Mouse (Mus musculus) neural tube, embryonic 14.5 days (tissue): Measurements from ENCODE around the gene Tiprl. TPM values are rescaled to one million over a fixed set of nuclear protein-coding genes. Genes with fewer than 3 reads are reported as not detected.

ENCODE experiments used
- ATAC-seq: fragments of 200-750 bp; cut with Nextera tagmentation; 2 replicates; pipeline ENCODE4 v1.8.0; 2017; ENCODE audit warnings: low read depth, mild to moderate bottlenecking, moderate TSS enrichment, moderate library complexity
- H3K27ac ChIP-seq: fragments of 300-500 bp; sonication (generic); 2 replicates; pipeline ENCODE4 v1.5.1; 2014; ENCODE audit warnings: low read depth, mild to moderate bottlenecking, control low read depth, low read length, moderate library complexity, mixed read lengths
- H3K27me3 ChIP-seq: fragments of 300-500 bp; sonication (generic); 2 replicates; pipeline ENCODE4 v1.6.1; 2014; ENCODE audit warnings: low read length; ENCODE audit not compliant: control insufficient read depth, insufficient read depth
- H3K36me3 ChIP-seq: fragments of 300-500 bp; sonication (generic); 2 replicates; pipeline ENCODE4 v1.6.1; 2014; ENCODE audit warnings: low read length, mixed read lengths; ENCODE audit not compliant: control insufficient read depth, insufficient read depth
- H3K4me1 ChIP-seq: fragments of 300-500 bp; sonication (generic); 2 replicates; pipeline ENCODE4 v1.6.1; 2014; ENCODE audit warnings: low read length; ENCODE audit not compliant: control insufficient read depth, insufficient read depth
- H3K4me2 ChIP-seq: fragments of 300-500 bp; sonication (generic); 2 replicates; pipeline ENCODE4 v1.6.1; 2014; ENCODE audit warnings: mild to moderate bottlenecking, low read depth, low read length, control low read depth
- H3K4me3 ChIP-seq: fragments of 300-500 bp; sonication (generic); 2 replicates; pipeline ENCODE4 v1.5.1; 2014; ENCODE audit warnings: low read depth, low read length, control low read depth, mixed read lengths
- H3K9ac ChIP-seq: fragments of 300-500 bp; sonication (generic); replicated peaks from 2 replicates; pipeline ENCODE4 v1.6.1; 2014; ENCODE audit warnings: low read depth, mild to moderate bottlenecking, control low read depth, low read length, mixed read lengths
- H3K9me3 ChIP-seq: fragments of 300-500 bp; sonication (generic); 2 replicates; pipeline ENCODE4 v1.6.1; 2016; ENCODE audit warnings: low read length; ENCODE audit not compliant: control insufficient read depth
- WGBS: fragments of 180-500 bp; shearing (Covaris S2); extraction: QIAGEN DNeasy Blood & Tissue Kit; methylation state at CpG from one replicate; pipeline ENCODE4 v1.1.7; 2014; 5-methylcytosine and 5-hydroxymethylcytosine counted together
- polyA plus RNA-seq: library from polyadenylated mRNA; unstranded; fragments of >200 nt; fragmentation: Nextera tagmentation; extraction: Ambion mirVana; gene quantifications from 2 replicates; pipeline ENCODE4 v1.2.1, GENCODE M21; 2014

Gene Tiprl
- polyA plus RNA-seq, 1 experiment from 2014 or later, result 141 TPM

GRCm38 (mm10) chr1:165250546-165250945 is 13.8 kb upstream of the Tiprl start:
- Histone ChIP-seq H3K4me2 (no peak overlapping the region), H3K36me3 (no peaks in the 10 kb centered on the region), H3K4me3 (no peak overlapping the region), H3K4me1 (no peaks in the 10 kb centered on the region), H3K9me3 (no peaks in the 10 kb centered on the region), H3K27me3 (no peaks in the 10 kb centered on the region), H3K9ac (no peak overlapping the region), H3K27ac (no peak overlapping the region)
- no peak for ATAC-seq
- 97% methylated on average over 2 of the region's 2 CpGs for WGBS

GRCm38 (mm10) chr1:165248842-165249241 is 12.0 kb upstream of the Tiprl start:
- Histone ChIP-seq H3K4me3 (no peak overlapping the region), H3K4me1 (no peaks in the 10 kb centered on the region), H3K9ac (no peak overlapping the region), H3K27ac (no peak overlapping the region), H3K27me3 (no peaks in the 10 kb centered on the region), H3K9me3 (no peaks in the 10 kb centered on the region), H3K4me2 (no peak overlapping the region), H3K36me3 (no peaks in the 10 kb centered on the region)
- 68% methylated on average over 4 of the region's 4 CpGs for WGBS
- ATAC-seq, result no peak

GRCm38 (mm10) chr1:165247788-165248187 is 11.0 kb upstream of the Tiprl start:
- H3K9ac ChIP-seq, result no peak overlapping the region
- no peaks in the 10 kb centered on the region for H3K36me3 ChIP-seq
- H3K27ac ChIP-seq, result no peak overlapping the region
- no peaks in the 10 kb centered on the region for H3K9me3 ChIP-seq
- ATAC-seq, result no peak
- H3K27me3 ChIP-seq, result no peaks in the 10 kb centered on the region
- H3K4me3 ChIP-seq, result no peak overlapping the region
- H3K4me2 ChIP-seq, result no peak overlapping the region
- WGBS, result 84% methylated on average over 3 of the region's 3 CpGs
- H3K4me1 ChIP-seq, result no peaks in the 10 kb centered on the region

- Histone ChIP-seq H3K9me3 (no peaks in the 10 kb centered on the region), H3K9ac (no peak overlapping the region), H3K36me3 (no peaks in the 10 kb centered on the region), H3K4me1 (no peaks in the 10 kb centered on the region), H3K27me3 (no peaks in the 10 kb centered on the region), H3K27ac (no peak overlapping the region), H3K4me3 (no peak overlapping the region), H3K4me2 (no peak overlapping the region)
- WGBS, result 55% methylated on average over 5 of the region's 5 CpGs
- peak; percentile 54; the same call in 1 of the 2 replicates for ATAC-seq
These were observed 10.3 kb upstream of the Tiprl start for GRCm38 (mm10) chr1:165247085-165247484.

- Histone ChIP-seq H3K4me1 (no peaks in the 10 kb centered on the region), H3K27me3 (no peaks in the 10 kb centered on the region), H3K4me2 (no peak overlapping the region), H3K27ac (no peak overlapping the region), H3K9me3 (no peaks in the 10 kb centered on the region), H3K36me3 (no peaks in the 10 kb centered on the region), H3K9ac (no peak overlapping the region), H3K4me3 (no peak overlapping the region)
- no peak; the same call in 1 of the 2 replicates for ATAC-seq
- 75% methylated on average over 5 of the region's 5 CpGs for WGBS
These were observed 9.8 kb upstream of the Tiprl start for GRCm38 (mm10) chr1:165246587-165246986.

- peak overlapping the region; percentile 86 for H3K4me3 ChIP-seq
- H3K36me3 ChIP-seq, result no peaks in the 10 kb centered on the region
- no peaks in the 10 kb centered on the region for H3K9me3 ChIP-seq
- H3K9ac ChIP-seq, result peak overlapping the region; percentile 74
- H3K4me2 ChIP-seq, result peak overlapping the region; percentile 48
- peak overlapping the region; percentile 92; the same call in 1 of the 2 replicates for H3K27ac ChIP-seq
- no peaks in the 10 kb centered on the region; the same call in 1 of the 2 replicates for H3K27me3 ChIP-seq
- H3K4me1 ChIP-seq, result peaks cover 13% of the 10 kb centered on the region; the same call in 1 of the 2 replicates
- no peak for ATAC-seq
- 13% methylated on average over 10 of the region's 10 CpGs for WGBS
These were observed 950 bp downstream of the Tiprl start for GRCm38 (mm10) chr1:165235846-165236245.

- WGBS, result 91% methylated on average over 2 of the region's 2 CpGs
- ATAC-seq, result no peak
- H3K9me3 ChIP-seq, result no peaks in the 10 kb centered on the region
These were observed 3.0 kb downstream of the Tiprl start for GRCm38 (mm10) chr1:165233806-165234205.

GRCm38 (mm10) chr1:165230691-165231090 is 6.1 kb downstream of the Tiprl start:
- Histone ChIP-seq H3K36me3 (peaks cover 6% of the 10 kb centered on the region; the same call in 1 of the 2 replicates), H3K4me2 (no peak overlapping the region), H3K4me1 (peaks cover 7% of the 10 kb centered on the region; the same call in 1 of the 2 replicates), H3K27me3 (no peaks in the 10 kb centered on the region), H3K9me3 (no peaks in the 10 kb centered on the region), H3K4me3 (no peak overlapping the region), H3K9ac (no peak overlapping the region), H3K27ac (no peak overlapping the region)
- WGBS, result 98% methylated on average over 4 of the region's 4 CpGs
- ATAC-seq, result no peak

More at GRCm38 (mm10) chr1:165233806-165234205, 3.0 kb downstream of the Tiprl start:
- Histone ChIP-seq H3K27ac (no peak overlapping the region), H3K9ac (no peak overlapping the region), H3K27me3 (no peaks in the 10 kb centered on the region; the same call in 1 of the 2 replicates), H3K4me1 (peaks cover 13% of the 10 kb centered on the region; the same call in 1 of the 2 replicates), H3K4me3 (no peak overlapping the region), H3K36me3 (no peaks in the 10 kb centered on the region), H3K4me2 (no peak overlapping the region)

- H3K4me3 ChIP-seq, result no peak overlapping the region
- WGBS, result 97% methylated on average over 9 of the region's 9 CpGs
These were observed 7.2 kb downstream of the Tiprl start for GRCm38 (mm10) chr1:165229577-165229976.

More at GRCm38 (mm10) chr1:165229577-165229976, 7.2 kb downstream of the Tiprl start:
- Histone ChIP-seq H3K9me3 (no peaks in the 10 kb centered on the region), H3K27me3 (no peaks in the 10 kb centered on the region), H3K27ac (no peak overlapping the region), H3K4me1 (no peaks in the 10 kb centered on the region), H3K9ac (no peak overlapping the region), H3K36me3 (peaks cover 10% of the 10 kb centered on the region; the same call in 1 of the 2 replicates), H3K4me2 (no peak overlapping the region)
- no peak for ATAC-seq
